Mouse (Mus musculus): ENCODE measurements around the gene Amz1.

Gene Amz1

GRCm38 (mm10) chr5:140723822-140724221 is at the start of gene Amz1:
Gene Amz1 (plus strand): TSS chr5:140724127.
- DNase-seq (ENCODE audit: low spot score in 2 of 2), result peak in 1 of 2 experiments; percentile 60

GRCm38 (mm10) chr5:140675079-140675478 is 48.8 kb upstream of the Amz1 start:
- no peak for DNase-seq (ENCODE audit: low spot score in 2 of 2)

- DNase-seq (ENCODE audit: low spot score in 2 of 2), result no peak
These were observed 48.3 kb upstream of the Amz1 start for GRCm38 (mm10) chr5:140675640-140676039.

GRCm38 (mm10) chr5:140677137-140677536 is 46.8 kb upstream of the Amz1 start:
- no peak for DNase-seq (ENCODE audit: low spot score in 2 of 2)

DNA sequence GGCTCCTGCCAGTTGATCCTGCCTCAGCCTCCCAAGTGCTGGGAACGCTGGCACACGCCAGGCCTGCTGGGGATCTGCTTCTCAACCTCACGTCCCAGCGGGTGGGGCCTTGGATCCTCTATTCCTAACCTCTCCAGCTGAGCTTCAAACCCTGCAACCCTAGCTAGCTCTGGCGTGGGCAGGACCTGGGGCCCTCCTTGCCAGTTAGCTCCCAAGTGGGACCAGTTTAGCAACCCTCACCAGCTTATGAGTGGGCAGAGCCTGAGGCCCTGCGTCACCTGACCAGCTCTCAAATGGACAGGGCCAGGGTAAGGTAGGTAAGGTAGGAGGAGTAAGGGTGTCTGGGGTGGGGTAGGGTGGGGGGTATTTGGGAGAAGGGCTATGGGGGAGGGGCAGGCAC is 43.9 kb upstream of the Amz1 start:
- DNase-seq (ENCODE audit: low spot score in 2 of 2), result no peak

- no peak for DNase-seq (ENCODE audit: low spot score in 2 of 2)
These were observed 43.0 kb upstream of the Amz1 start for GRCm38 (mm10) chr5:140680950-140681349.

DNA sequence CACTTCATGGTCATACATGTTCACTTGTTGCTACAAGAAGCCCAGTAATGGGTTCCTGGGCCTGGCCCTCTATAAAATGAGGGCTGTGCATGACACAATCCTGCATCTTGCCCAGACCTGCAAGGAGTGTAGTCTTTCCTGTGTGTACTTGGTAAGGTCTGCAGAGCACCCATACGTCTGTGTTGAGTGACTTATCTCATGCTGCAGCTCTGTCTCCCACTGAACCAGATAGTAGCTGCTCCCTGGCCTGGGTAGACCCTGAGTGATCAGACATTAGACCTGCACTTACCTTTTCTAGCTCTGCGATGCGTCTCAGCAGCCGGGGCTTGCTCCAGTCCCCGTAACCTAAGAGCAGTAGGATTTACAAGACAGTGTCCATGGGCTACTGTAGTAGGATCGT is 41.8 kb upstream of the Amz1 start:
- no peak for DNase-seq (ENCODE audit: low spot score in 2 of 2)

GRCm38 (mm10) chr5:140684343-140685148 is 39.4 kb upstream of the Amz1 start:
- peak in 1 of 2 experiments; percentile 76 for DNase-seq (ENCODE audit: low spot score in 2 of 2)

DNA sequence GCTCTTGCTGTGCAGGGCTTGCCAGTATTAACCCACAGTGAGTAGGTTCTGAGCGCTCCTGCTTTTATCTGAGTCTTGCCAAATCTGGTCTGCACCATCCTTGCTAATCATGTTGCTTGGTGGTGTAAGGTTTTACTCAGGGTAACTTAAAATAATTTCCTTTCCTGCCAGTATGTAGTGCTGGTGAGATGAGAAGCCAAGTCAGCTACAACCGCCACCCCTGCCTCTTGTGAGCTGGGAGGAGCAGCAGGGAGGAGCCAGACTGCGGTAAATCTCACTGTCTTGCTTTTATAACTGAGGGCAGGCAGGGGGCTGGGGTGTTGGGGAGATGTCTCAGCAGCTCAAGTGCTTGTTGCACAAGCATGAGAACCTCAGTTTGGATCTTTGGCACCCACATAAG is 35.5 kb upstream of the Amz1 start:
- no peak for DNase-seq (ENCODE audit: low spot score in 2 of 2)

- DNase-seq (ENCODE audit: low spot score in 2 of 2), result no peak
These were observed 27.9 kb upstream of the Amz1 start for GRCm38 (mm10) chr5:140695987-140696386.

DNA sequence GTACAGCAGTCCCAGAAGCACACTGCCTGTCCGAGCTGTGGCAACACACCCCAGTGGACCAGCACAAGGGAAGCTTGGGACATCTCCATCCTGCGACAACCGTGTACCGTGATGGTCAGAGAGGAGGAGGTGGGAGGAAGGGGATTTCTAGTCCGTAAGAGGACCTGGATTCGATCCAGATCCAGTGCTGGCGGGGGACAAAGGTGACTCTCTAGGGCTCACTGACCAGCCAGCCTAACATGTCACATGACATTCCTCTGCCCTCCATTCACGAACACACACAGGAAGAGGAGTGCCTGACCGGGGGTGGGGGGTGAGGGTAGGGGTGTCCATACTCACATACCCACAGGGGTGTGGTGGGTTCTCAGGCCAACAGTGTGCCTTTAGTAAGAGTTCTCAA is 24.2 kb upstream of the Amz1 start:
- DNase-seq (ENCODE audit: low spot score in 2 of 2), result no peak

DNA sequence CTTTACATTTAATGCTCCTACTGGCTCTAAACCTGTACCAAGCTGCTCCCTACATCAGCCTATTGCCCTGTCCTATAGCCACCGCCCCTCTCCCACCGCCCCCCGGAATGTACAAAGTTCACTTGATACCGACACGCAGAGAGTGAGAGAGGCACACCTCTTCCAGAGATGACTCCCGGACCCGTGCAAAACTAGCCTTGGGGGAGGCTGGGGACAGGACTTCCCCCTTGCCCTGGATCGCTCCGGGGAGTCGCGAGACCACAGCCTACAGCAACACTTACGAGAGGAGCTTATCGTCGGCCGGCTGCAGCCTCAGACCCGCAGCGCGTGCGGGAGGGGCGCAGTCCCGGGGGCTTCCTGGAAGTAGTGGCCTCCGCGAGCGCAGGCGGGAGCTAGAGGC is 22.3 kb upstream of the Amz1 start:
- DNase-seq (ENCODE audit: low spot score in 2 of 2), result peak in 1 of 2 experiments; percentile 29

DNA sequence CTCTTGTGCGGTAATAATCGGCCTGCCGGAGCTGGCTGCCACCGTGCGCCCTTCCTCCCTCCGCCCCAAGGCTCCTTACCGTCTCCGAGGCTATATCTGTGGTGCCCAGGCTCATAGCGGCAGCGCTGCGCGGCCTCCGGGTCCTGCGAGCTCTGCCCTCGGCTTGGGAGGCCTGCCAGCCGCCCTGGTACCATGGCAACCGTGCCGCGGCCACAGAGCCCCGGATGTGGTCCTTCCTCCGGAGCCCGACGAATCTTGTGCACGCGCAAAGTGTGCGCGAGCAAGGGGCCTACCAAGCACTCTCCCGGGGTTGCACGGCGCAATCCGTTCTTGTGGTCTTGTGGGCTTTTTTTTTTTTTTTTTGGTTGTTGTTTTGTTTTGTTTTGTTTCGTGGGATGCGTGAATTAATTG is 21.8 kb upstream of the Amz1 start, which contains the start of gene Iqce:
Iqce (minus strand) TSS at position 276 of the 411 bp plus-strand sequence.
- DNase-seq (ENCODE audit: low spot score in 2 of 2), result peak; percentile 91 to 94

- peak in 1 of 2 experiments; percentile 64 for DNase-seq (ENCODE audit: low spot score in 2 of 2)
These were observed 21.2 kb upstream of the Amz1 start for GRCm38 (mm10) chr5:140702618-140703175.

DNA sequence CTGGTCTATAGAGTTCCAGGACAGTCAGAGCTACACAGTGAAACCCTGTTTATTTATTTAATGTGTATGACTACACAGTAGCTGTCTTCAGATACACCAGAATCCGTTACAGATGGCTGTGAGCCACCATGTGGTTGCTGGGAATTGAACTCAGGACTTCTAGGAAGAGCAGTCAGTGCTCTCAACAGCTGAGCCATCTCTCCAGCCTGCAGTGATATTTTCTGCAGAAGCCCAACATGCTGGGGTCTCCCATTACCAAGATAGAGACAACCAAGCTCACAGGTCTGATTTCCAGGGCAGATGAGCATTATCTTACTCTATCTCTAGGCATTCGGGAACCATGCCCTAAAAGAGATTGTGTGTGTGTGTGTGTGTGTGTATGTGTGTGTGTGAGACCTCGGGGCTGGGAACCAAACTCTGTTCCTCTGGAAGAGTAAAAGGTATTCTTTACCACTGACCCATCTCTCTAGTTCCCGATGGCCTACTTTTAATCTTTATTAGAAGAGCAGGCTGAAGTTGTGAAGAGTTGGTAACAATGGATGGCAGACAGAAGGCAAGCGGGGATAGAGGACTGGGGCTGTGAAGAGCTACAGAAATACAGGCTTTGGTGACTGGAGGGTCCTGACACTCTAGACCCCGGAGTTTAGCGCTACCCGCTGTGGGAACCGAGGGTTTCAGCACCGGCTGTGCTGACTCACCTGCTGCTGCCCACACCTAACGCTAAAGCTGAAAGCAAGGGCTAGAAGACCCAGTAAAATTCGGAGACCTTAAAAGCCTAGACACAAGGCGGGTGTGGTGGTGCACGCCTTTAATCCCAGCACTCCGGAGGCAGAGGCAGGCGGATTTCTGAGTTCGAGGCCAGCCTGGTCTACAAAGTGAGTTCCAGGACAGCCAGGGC is 20.2 kb upstream of the Amz1 start:
- DNase-seq (ENCODE audit: low spot score in 2 of 2), result peak in 1 of 2 experiments; percentile 71

- DNase-seq (ENCODE audit: low spot score in 2 of 2), result peak; percentile 99 to 100
These were observed 19.3 kb upstream of the Amz1 start, which contains the start of gene Brat1 for GRCm38 (mm10) chr5:140704378-140705251. Gene Brat1 (plus strand): TSS chr5:140705011.

DNA sequence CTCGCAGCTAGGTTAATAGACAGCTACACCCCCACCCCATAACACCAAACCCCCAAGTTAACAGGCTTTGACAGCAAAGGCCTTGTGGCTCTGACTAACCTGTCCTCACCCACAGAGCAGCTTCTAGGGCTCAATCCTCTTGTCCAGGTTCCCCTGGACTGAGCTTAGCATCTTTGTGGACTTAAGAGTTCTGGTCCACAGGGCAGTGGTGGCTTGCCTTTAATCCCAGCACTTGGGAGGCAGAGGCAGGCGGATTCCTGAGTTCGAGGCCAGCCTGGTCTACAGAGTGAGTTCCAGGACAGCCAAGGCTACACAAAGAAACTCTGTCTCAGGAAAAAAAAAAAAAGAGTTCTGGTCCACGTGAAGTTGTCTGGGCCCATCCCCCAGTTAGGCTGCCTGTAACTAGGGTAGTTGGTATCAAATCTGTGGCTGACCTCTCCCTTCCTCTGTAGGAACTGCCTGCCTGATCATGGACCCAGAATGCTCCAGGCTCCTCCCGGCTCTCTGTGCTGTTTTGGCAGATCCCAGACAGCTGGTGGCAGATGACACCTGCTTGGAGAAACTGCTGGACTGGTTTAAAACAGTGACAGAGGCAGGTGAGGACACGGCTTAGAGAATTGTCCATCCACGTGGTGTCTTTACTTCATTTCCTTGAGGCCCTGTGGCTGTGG is 18.3 kb upstream of the Amz1 start:
- DNase-seq (ENCODE audit: low spot score in 2 of 2), result peak in 1 of 2 experiments; percentile 61

GRCm38 (mm10) chr5:140710315-140710714 is 13.6 kb upstream of the Amz1 start:
- DNase-seq (ENCODE audit: low spot score in 2 of 2), result no peak

DNA sequence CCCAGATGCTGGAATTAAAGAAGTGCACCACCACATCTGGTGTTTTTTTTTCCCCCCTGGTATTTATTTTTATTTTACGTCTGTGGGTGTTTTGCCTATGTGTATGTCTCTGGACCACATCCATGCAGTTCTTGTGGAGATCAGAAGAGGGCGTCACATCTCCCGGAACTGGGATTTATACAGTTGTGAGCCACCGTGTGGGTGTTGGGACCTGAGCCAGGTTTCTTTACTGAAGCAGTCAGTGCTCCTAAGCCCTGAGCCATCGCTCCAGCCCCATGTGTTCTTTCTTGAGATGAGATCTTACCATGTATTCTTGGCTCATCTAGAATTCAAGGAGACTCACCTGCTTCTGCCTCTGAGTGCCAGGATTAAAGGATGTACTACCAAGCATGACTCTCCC is 12.9 kb upstream of the Amz1 start:
- DNase-seq (ENCODE audit: low spot score in 2 of 2), result no peak

DNA sequence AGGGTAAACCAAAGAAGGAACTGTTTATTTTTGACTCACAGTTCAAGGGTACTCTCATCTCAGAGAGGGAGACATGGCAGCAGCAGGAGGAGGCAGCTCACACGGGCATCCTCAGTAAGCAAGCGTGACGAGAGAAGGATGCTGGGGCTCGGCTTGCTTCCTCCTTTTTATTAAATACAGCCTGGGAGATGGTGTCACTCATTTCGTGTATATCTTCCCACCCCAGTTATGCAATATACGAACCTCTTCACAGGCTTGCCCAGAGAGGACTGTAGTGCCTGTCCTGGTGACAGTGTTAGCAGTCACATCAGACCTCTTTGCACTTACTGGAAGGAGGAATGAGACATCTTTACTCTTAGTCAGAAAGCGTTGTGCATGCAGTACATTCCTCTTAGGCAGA is 3.2 kb upstream of the Amz1 start:
- no peak for DNase-seq (ENCODE audit: low spot score in 2 of 2)

DNA sequence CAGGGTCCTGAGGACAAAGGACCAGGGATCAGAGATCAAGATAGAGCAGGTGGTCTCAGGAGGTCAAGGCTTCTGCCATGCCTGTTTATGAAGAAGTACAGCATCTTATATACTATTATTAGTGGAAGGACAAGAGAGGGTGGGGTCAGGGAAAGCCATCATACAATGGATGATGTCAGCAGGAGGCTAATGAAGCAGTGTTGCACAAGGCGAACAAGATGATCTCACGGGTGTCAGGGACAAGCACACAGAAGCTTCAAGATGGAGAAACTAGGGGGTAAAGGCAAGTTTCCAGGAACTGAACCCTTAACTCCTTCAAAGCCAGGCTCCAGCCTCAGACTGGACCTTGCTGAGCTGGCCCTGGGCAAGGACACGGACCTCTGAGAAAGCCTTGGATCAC is 1.8 kb upstream of the Amz1 start:
- no peak for DNase-seq (ENCODE audit: low spot score in 2 of 2)
